15 mouse cellular contexts compared by ENCODE assay signal in genomic region chr10:42984886-42985285, GRCm38 (mm10).
"Had no signal": no experiment of that assay in that cellular context is flagged by ENCODE, and none has a peak within 500 bp of the region (broad histone marks: within the 10 kb centered on the region; RNA-seq: fewer than 3 reads in every experiment).

No protein-coding gene starts in this region.

- DNase-seq: kidney, adult 11 months; kidney, adult 9 months; kidney, postnatal 36 days; left cerebral cortex, postnatal 4 days; lung, adult 18-20 months; midbrain, embryonic 14.5 days; right cerebral cortex, postnatal 4 days; spleen, adult 18-20 months; thymus, adult 18-20 months; thymus, postnatal 25 days had no signal

- H3K36me3 ChIP-seq: limb, embryonic 13.5 days; neural tube, embryonic 13.5 days had no signal

- H3K4me3 ChIP-seq: layer of hippocampus, adult 2 months; limb, embryonic 13.5 days; neural tube, embryonic 13.5 days had no signal

- H3K4me2 ChIP-seq: limb, embryonic 13.5 days; neural tube, embryonic 13.5 days had no signal

- H3K9ac ChIP-seq: limb, embryonic 13.5 days; liver, embryonic 14.5 days; neural tube, embryonic 13.5 days had no signal

- H3K27ac ChIP-seq: kidney, postnatal 0 days; layer of hippocampus, adult 2 months; limb, embryonic 13.5 days; liver, embryonic 14.5 days; neural tube, embryonic 13.5 days had no signal

- H3K9me3 ChIP-seq: limb, embryonic 13.5 days; neural tube, embryonic 13.5 days had no signal

- H3K27me3 ChIP-seq: limb, embryonic 13.5 days; neural tube, embryonic 13.5 days had no signal
